Mouse (Mus musculus) CD4-positive, CD25-positive, alpha-beta regulatory T cell, adult 2 months (primary cell): ENCODE data around the gene Gm7029.
A peak's percentile ranks its signal among the peaks of the same experiment; 100 is the strongest.
"Not testable (repeated sequence)": the region's sequence is repeated elsewhere in the genome, so short reads cannot be mapped to it uniquely, and the experiment has no call there.

Experiments used
- DNase-seq: peaks from one replicate; pipeline ENCODE4 v3.0.0-alpha.2; 2012; ENCODE audit warnings: low read depth, low spot score

The Gm7029 gene

GRCm38 (mm10) chr17:33873537-33873936, at the start of gene Gm7029:
Gm7029 (plus strand) TSS chr17:33873837.
- DNase-seq = not testable (repeated sequence)

GRCm38 (mm10) chr17:33824084-33824996, 49.3 kb upstream of the Gm7029 start, which contains the start of the genes Rps28 and Ndufa7:
Rps28 (minus strand) TSS chr17:33824562.
Ndufa7 (plus strand) TSS chr17:33824572.
- peak; percentile 99 for DNase-seq

DNA sequence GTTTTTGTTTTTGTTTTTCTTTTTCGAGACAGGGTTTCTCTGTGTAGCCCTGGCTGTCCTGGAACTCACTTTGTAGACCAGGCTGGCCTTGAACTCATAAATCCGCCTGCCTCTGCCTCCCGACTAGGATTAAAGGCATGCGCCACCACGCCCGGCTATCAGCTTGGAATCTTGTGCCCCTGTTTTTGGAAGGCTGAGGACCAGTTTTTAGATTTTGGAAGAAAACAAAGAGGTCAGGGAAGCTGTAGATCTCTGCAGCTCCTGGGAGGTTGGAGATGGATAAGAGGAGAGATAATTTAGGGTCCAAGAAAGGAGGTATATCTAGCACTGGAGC, 48.7 kb upstream of the Gm7029 start:
- DNase-seq = not testable (repeated sequence)

GRCm38 (mm10) chr17:33825462-33825861, 48.2 kb upstream of the Gm7029 start:
- DNase-seq = no peak

DNA sequence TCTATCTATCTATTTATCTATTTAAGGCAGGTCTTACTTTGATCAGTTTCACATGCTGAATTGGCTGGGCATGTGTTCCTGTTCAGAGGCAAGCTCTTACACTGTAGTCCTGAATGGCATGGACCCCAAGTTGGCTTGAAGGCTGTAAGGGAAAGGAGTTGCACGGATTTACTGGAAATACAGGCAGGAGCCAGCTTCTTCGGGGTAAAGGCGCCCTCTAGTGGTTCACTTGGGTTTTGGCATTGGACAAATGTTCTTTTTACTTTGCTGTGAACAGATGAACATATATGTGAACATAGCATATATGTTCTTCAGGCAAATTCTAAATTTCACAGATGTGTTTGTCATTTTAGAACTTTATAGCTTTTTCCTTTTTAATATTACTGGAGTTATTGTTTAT, 46.8 kb upstream of the Gm7029 start:
- DNase-seq = peak; percentile 82

GRCm38 (mm10) chr17:33828892-33829291, 44.7 kb upstream of the Gm7029 start:
- DNase-seq = no peak

DNA sequence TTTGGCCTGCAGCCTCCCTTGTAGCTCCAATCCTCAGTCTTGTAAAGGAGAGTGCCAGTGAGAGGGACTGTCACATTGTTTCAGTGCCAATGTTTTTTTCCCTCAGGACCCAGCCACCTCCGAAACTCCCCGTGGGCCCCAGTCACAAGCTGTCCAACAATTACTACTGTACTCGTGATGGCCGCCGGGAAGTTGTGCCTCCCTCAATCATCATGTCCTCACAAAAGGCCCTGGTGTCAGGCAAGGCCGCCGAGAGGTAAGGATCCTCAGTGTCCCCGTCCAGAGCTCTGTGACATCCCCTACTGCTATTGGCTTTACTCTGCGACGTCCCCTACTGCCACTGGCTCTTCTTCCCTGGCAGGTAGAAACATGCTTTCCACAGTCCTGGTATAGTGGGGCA, 44.1 kb upstream of the Gm7029 start:
- no peak for DNase-seq

GRCm38 (mm10) chr17:33842966-33843795, 30.5 kb upstream of the Gm7029 start, which contains the start of gene Cd320:
Cd320 (plus strand) TSS chr17:33843091.
- DNase-seq = peak; percentile 96

- no peak for DNase-seq
Measured at GRCm38 (mm10) chr17:33844196-33844595, 29.4 kb upstream of the Gm7029 start.

GRCm38 (mm10) chr17:33848139-33848538, 25.5 kb upstream of the Gm7029 start:
- no peak for DNase-seq

GRCm38 (mm10) chr17:33851331-33851730, 22.3 kb upstream of the Gm7029 start:
- DNase-seq = peak; percentile 65

DNA sequence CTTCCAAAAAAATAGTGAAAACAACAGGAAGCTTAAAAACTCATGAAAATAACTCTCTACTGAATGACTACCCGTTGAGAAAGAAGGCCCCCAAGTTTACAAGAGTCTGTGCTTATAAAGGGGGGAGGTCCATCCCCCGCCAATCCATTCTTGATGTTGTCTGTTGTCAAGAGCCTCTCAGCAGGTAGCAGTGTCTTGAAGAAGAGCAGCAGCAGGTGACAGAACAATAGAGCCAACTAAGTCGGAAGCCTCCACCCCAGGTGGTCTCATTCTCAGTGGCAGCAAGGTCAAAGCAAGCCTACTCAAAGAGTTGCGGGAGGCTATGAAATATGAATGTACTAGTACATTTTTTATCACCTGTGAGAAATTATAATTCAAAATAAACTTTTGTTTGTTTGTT, 15.8 kb upstream of the Gm7029 start:
- no peak for DNase-seq

DNA sequence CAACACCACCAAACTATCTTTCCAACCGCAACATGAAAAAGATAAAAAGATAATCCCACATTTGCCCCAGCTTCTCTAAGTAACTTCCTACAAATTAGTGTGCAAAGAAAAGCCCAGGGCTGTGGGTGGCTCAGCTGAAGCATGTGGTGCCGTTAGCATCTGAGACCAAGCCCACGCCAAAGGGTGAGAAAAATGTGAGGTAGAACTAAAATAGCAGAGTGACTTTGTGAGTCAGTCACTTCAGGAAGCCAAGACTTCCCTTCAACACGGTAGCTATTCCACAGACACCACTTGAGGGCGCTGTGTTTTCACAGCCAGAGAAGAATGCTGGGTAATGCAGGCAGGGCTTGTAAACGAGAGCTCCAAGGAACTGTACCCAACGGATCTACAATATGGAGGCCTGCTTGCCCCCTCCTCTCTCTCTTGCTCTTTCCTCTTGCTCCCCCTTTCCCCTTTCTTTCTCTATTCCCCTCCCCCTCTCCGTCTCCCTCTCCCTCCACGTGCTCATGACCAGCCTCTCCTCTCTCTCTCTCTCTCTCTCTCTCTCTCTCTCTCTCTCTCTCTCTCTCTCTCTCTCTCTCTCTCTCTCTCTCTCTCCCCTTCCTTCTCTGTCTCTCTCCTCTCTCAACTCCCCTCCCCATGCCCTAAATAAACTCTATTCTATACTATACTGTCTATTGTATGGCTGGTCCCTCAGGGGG, 8.2 kb upstream of the Gm7029 start:
- DNase-seq = peak; percentile 92

- DNase-seq = no peak
Measured at GRCm38 (mm10) chr17:33874411-33874810, 774 bp downstream of the Gm7029 start.

- peak; percentile 34 for DNase-seq
Measured at GRCm38 (mm10) chr17:33875797-33876196, 2.2 kb downstream of the Gm7029 start.

GRCm38 (mm10) chr17:33884320-33884719, 10.7 kb downstream of the Gm7029 start:
- not testable (repeated sequence) for DNase-seq

GRCm38 (mm10) chr17:33887802-33888201, 14.2 kb downstream of the Gm7029 start:
- not testable (repeated sequence) for DNase-seq

DNA sequence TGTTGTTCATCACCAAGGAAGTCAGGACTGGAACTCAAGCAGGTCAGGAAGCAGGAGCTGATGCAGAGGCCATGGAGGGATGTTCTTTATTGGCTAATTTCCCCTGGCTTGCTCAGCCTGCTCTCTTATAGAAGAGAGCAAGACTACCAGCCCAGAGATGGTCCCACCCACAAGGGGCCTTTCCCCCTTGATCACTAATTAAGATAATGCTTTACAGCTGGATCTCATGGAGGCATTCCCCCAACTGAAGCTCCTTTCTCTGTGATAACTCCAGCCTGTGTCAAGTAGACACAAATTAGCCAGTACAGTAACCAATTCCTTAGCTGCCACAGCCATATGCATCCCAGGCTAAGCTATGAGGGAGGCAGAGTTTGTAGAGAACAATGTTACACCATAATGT, 14.6 kb downstream of the Gm7029 start:
- DNase-seq = not testable (repeated sequence)

GRCm38 (mm10) chr17:33889941-33890532, 16.4 kb downstream of the Gm7029 start:
- DNase-seq = not testable (repeated sequence)

- peak; percentile 99 for DNase-seq
Measured at GRCm38 (mm10) chr17:33890533-33891059, 17.0 kb downstream of the Gm7029 start, which contains the start of gene Kifc1. Kifc1 (minus strand) TSS chr17:33890661.

- DNase-seq = no peak
Measured at GRCm38 (mm10) chr17:33891357-33891756, 17.7 kb downstream of the Gm7029 start.
